Mouse (Mus musculus): ENCODE results near the gene Srm. TPM values are rescaled to one million over a fixed set of nuclear protein-coding genes. Genes with fewer than 3 reads are reported as not detected.
A peak's percentile ranks its signal among the peaks of the same experiment; 100 is the strongest.

Srm gene
- polyA plus RNA-seq, 1 experiment from 2014 or later, result 122 TPM

GRCm38 (mm10) chr4:148604141-148604540 is 12.8 kb downstream of the Srm start:
- H3K9me3 ChIP-seq (replicated peaks; ENCODE audit: low read length), result no peaks in the 10 kb centered on the region
- H3K4me3 ChIP-seq (replicated peaks; ENCODE audit: low read depth, low read length), result no peak overlapping the region
- no peak overlapping the region for H3K27ac ChIP-seq
- H3K27me3 ChIP-seq (ENCODE audit: insufficient read depth, low read length), result no peaks in the 10 kb centered on the region
- WGBS, result 72% methylated on average over 7 of the region's 7 CpGs
- ATAC-seq (replicated peaks; ENCODE audit: low FRiP score, low read depth) (no peak), DNase-seq (ENCODE audit: low spot score) (no peak)
- TF ChIP-seq CTCF (IDR thresholded peaks at IDR 0.05; ENCODE audit: low read depth), result no peak
- 0 out of 2 replicates have a peak, but pooled peaks cover 3% of the 10 kb centered on the region for H3K4me1 ChIP-seq (replicated peaks; ENCODE audit: insufficient read depth, low read length)
- H3K9ac ChIP-seq (ENCODE audit: low read depth, low read length), result no peak overlapping the region
- no peaks in the 10 kb centered on the region for H3K36me3 ChIP-seq (ENCODE audit: insufficient read depth, low read length)
- H3K4me2 ChIP-seq (ENCODE audit: low read length), result no peak overlapping the region

GRCm38 (mm10) chr4:148604541-148605165 is 13.3 kb downstream of the Srm start:
- Histone ChIP-seq H3K9me3 (replicated peaks; ENCODE audit: low read length) (no peaks in the 10 kb centered on the region), H3K27me3 (ENCODE audit: insufficient read depth, low read length) (no peaks in the 10 kb centered on the region), H3K36me3 (ENCODE audit: insufficient read depth, low read length) (no peaks in the 10 kb centered on the region), H3K9ac (ENCODE audit: low read depth, low read length) (no peak overlapping the region), H3K4me3 (replicated peaks; ENCODE audit: low read depth, low read length) (no peak overlapping the region), H3K4me2 (ENCODE audit: low read length) (no peak overlapping the region), H3K4me1 (replicated peaks; ENCODE audit: insufficient read depth, low read length) (0 out of 2 replicates have a peak, but pooled peaks cover 3% of the 10 kb centered on the region), H3K27ac (no peak overlapping the region)
- ATAC-seq (replicated peaks; ENCODE audit: low FRiP score, low read depth) (no peak), DNase-seq (ENCODE audit: low spot score) (peak; percentile 52)
- 91% methylated on average over 3 of the region's 3 CpGs for WGBS
- peak; percentile 74 for TF ChIP-seq CTCF (IDR thresholded peaks at IDR 0.05; ENCODE audit: low read depth)

- 23% methylated on average over 5 of the region's 5 CpGs for WGBS
- DNase-seq (ENCODE audit: low spot score), result peak; percentile 84
These were observed 16.5 kb downstream of the Srm start for GRCm38 (mm10) chr4:148607758-148608157.

GRCm38 (mm10) chr4:148609805-148610204 is 18.5 kb downstream of the Srm start:
- DNase-seq (ENCODE audit: low spot score) (peak; percentile 22), ATAC-seq (replicated peaks; ENCODE audit: low FRiP score, low read depth) (no peak)
- H3K4me3 ChIP-seq (replicated peaks; ENCODE audit: low read depth, low read length), result no peak overlapping the region
- TF ChIP-seq CTCF (IDR thresholded peaks at IDR 0.05; ENCODE audit: low read depth), result no peak
- H3K4me2 ChIP-seq (ENCODE audit: low read length), result no peak overlapping the region
- H3K36me3 ChIP-seq (ENCODE audit: insufficient read depth, low read length), result peaks cover 8% of the 10 kb centered on the region; the same call in 1 of the 2 replicates
- WGBS, result 70% methylated on average over 5 of the region's 5 CpGs
- no peaks in the 10 kb centered on the region for H3K27me3 ChIP-seq (ENCODE audit: insufficient read depth, low read length)
- H3K27ac ChIP-seq, result 0 out of 2 replicates have a peak overlapping the region, but pooled peaks have one; percentile 61
- H3K9ac ChIP-seq (ENCODE audit: low read depth, low read length), result 0 out of 2 replicates have a peak overlapping the region, but pooled peaks have one; percentile 18
- H3K4me1 ChIP-seq (replicated peaks; ENCODE audit: insufficient read depth, low read length), result 0 out of 2 replicates have a peak, but pooled peaks cover 5% of the 10 kb centered on the region
- no peaks in the 10 kb centered on the region for H3K9me3 ChIP-seq (replicated peaks; ENCODE audit: low read length)

More at GRCm38 (mm10) chr4:148607758-148608157, 16.5 kb downstream of the Srm start:
- Histone ChIP-seq H3K9me3 (replicated peaks; ENCODE audit: low read length) (no peaks in the 10 kb centered on the region), H3K27ac (no peak overlapping the region), H3K36me3 (ENCODE audit: insufficient read depth, low read length) (no peaks in the 10 kb centered on the region; the same call in 1 of the 2 replicates), H3K27me3 (ENCODE audit: insufficient read depth, low read length) (no peaks in the 10 kb centered on the region), H3K4me2 (ENCODE audit: low read length) (no peak overlapping the region), H3K4me3 (replicated peaks; ENCODE audit: low read depth, low read length) (no peak overlapping the region), H3K9ac (ENCODE audit: low read depth, low read length) (no peak overlapping the region), H3K4me1 (replicated peaks; ENCODE audit: insufficient read depth, low read length) (0 out of 2 replicates have a peak, but pooled peaks cover 5% of the 10 kb centered on the region)
- ATAC-seq (replicated peaks; ENCODE audit: low FRiP score, low read depth), result 0 out of 2 replicates have a peak, but pooled peaks have one; percentile 25
- TF ChIP-seq CTCF (IDR thresholded peaks at IDR 0.05; ENCODE audit: low read depth), result peak; percentile 95

- H3K36me3 ChIP-seq (ENCODE audit: insufficient read depth, low read length), result peaks cover 8% of the 10 kb centered on the region; the same call in 1 of the 2 replicates
These were observed 19.5 kb downstream of the Srm start for GRCm38 (mm10) chr4:148610631-148611364.

GRCm38 (mm10) chr4:148612557-148612956 is 21.3 kb downstream of the Srm start:
- Histone ChIP-seq H3K27me3 (ENCODE audit: insufficient read depth, low read length) (no peaks in the 10 kb centered on the region), H3K9ac (ENCODE audit: low read depth, low read length) (no peak overlapping the region), H3K27ac (no peak overlapping the region), H3K9me3 (replicated peaks; ENCODE audit: low read length) (no peaks in the 10 kb centered on the region), H3K4me2 (ENCODE audit: low read length) (no peak overlapping the region), H3K4me3 (replicated peaks; ENCODE audit: low read depth, low read length) (no peak overlapping the region), H3K36me3 (ENCODE audit: insufficient read depth, low read length) (peaks cover 14% of the 10 kb centered on the region; the same call in 1 of the 2 replicates), H3K4me1 (replicated peaks; ENCODE audit: insufficient read depth, low read length) (0 out of 2 replicates have a peak, but pooled peaks cover 5% of the 10 kb centered on the region)
- 33% methylated on average over 4 of the region's 4 CpGs for WGBS
- ATAC-seq (replicated peaks; ENCODE audit: low FRiP score, low read depth), result no peak
- DNase-seq (ENCODE audit: low spot score), result no peak
- no peak for TF ChIP-seq CTCF (IDR thresholded peaks at IDR 0.05; ENCODE audit: low read depth)

More at GRCm38 (mm10) chr4:148610631-148611364, 19.5 kb downstream of the Srm start:
- ATAC-seq (replicated peaks; ENCODE audit: low FRiP score, low read depth) (no peak), DNase-seq (ENCODE audit: low spot score) (no peak)
- no peaks in the 10 kb centered on the region for H3K9me3 ChIP-seq (replicated peaks; ENCODE audit: low read length)
- 0 out of 2 replicates have a peak, but pooled peaks cover 5% of the 10 kb centered on the region for H3K4me1 ChIP-seq (replicated peaks; ENCODE audit: insufficient read depth, low read length)
- 66% methylated on average over 5 of the region's 5 CpGs for WGBS
- no peak overlapping the region for H3K9ac ChIP-seq (ENCODE audit: low read depth, low read length)
- H3K27me3 ChIP-seq (ENCODE audit: insufficient read depth, low read length), result no peaks in the 10 kb centered on the region
- H3K4me2 ChIP-seq (ENCODE audit: low read length), result no peak overlapping the region
- 0 out of 2 replicates have a peak overlapping the region, but pooled peaks have one; percentile 31 for H3K27ac ChIP-seq
- no peak for TF ChIP-seq CTCF (IDR thresholded peaks at IDR 0.05; ENCODE audit: low read depth)
- no peak overlapping the region for H3K4me3 ChIP-seq (replicated peaks; ENCODE audit: low read depth, low read length)

All from kidney, postnatal 0 days (tissue).